8 mouse cellular contexts compared by ENCODE assay signal in the genomic region with DNA sequence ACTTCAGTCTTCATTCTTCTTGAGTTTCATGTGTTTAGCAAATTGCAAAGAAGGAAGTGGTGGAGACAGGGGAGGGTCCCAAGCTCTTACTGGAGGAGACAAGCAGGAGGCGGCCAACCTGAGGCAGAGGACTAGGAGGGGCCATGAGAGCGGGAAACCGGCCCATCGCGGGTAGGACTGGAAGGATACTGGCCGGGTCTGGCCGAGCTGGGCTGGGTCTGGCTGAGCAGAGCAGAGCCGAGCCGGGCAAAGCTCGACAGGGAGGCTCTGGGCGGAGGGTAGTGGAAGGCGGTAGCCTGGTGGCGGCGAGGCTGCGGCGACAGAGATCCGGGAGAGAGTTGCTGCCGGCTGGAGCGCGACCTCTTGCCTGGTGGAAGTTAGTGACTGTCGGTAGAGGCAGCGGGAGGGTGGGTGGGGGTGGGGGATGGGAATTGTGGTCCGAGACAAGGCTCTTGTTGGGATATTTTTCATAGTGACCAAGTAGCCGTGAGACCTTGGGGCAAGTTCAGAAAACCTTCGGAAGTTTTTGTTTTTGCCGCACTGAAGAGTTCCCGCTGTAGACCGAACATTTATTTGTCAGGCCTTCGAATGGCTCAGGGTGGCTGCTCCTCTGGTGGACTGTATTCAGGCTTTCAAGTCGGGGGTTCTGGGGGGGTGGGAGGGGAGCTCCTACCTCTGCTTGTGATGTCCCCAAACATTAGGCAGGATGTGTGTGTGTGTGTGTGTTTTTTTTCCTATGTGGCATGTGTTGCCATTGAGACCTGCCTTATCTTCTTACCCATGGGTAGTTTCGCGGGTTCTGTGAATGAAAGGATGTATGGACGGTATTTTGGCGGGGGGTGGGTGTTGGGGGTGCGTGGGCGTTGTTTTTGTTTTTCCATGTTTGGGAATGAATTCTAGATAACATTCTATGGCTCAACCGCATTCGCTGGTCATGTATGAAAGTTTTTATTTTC. TPM values are rescaled to one million over a fixed set of nuclear protein-coding genes. Genes with fewer than 3 reads are reported as not detected.
DNase-seq lines count a peak whose midpoint lies in the region; ATAC-seq and TF ChIP-seq lines count a peak whose summit lies in the region.

Gene Slc43a3, plus strand, starts transcription at position 106 of the 956 bp plus-strand sequence.

- intact Hi-C loops in heart, adult 2 months (cut with DNase I): loop anchor here (1.0 kb wide), 1 partner anchor 20 kb away; no protein-coding TSS in a partner anchor

- TF ChIP-seq POLR2A in heart, adult 2 months (IDR thresholded peaks at IDR 0.05; ENCODE audit: insufficient read depth, low read depth, low read length): peak; percentile 98
- TF ChIP-seq POLR2A in kidney, adult 2 months (IDR thresholded peaks at IDR 0.05; ENCODE audit: low read depth, low read length): peak; percentile 61

- no peaks in the 10 kb centered on the region for H3K27me3 ChIP-seq in heart, adult 2 months (ENCODE audit: control insufficient read depth, insufficient read depth, low read length)
- no peaks in the 10 kb centered on the region for H3K27me3 ChIP-seq in kidney, adult 2 months (replicated peaks; ENCODE audit: control insufficient read depth, insufficient read depth, low read length)
- no peaks in the 10 kb centered on the region for H3K27me3 ChIP-seq in lung, postnatal 0 days (replicated peaks; ENCODE audit: insufficient read depth, low read length)

- H3K9ac ChIP-seq in heart, adult 2 months (ENCODE audit: low read depth, low read length): peak within 1 kb of the TSS; percentile 100
- H3K9ac ChIP-seq in lung, postnatal 0 days (replicated peaks; ENCODE audit: low read depth): peak within 1 kb of the TSS; percentile 52

- 10% methylated on average over 38 of the region's 38 CpGs for WGBS in heart, adult 2 months
- WGBS in kidney, adult 2 months: 13% methylated on average over 38 of the region's 38 CpGs
- WGBS in lung, postnatal 0 days: 4% methylated on average over 38 of the region's 38 CpGs

- peak within 1 kb of the TSS; percentile 44 for H3K4me3 ChIP-seq in heart, adult 2 months
- peak within 1 kb of the TSS; percentile 70 for H3K4me3 ChIP-seq in kidney, adult 2 months (ENCODE audit: insufficient read depth, low read depth, low read length)
- peak within 1 kb of the TSS; percentile 50 for H3K4me3 ChIP-seq in lung, postnatal 0 days (ENCODE audit: low read depth, low read length)

- no peaks in the 10 kb centered on the region for H3K9me3 ChIP-seq in lung, postnatal 0 days (ENCODE audit: low read length)

- ATAC-seq in lung, postnatal 0 days: peak; percentile 93

- no peaks in the 10 kb centered on the region; the same call in 1 of the 2 replicates for H3K79me2 ChIP-seq in heart, adult 2 months (replicated peaks; ENCODE audit: control insufficient read depth, insufficient read depth, low read length)

- peak within 1 kb of the TSS; percentile 91 for H3K27ac ChIP-seq in heart, adult 2 months
- peak within 1 kb of the TSS; percentile 62 for H3K27ac ChIP-seq in kidney, adult 2 months (ENCODE audit: insufficient read depth, low read depth, low read length)
- peak within 1 kb of the TSS; percentile 80 for H3K27ac ChIP-seq in lung, postnatal 0 days (ENCODE audit: low read length)

- H3K36me3 ChIP-seq in heart, adult 2 months (ENCODE audit: control insufficient read depth, insufficient read depth, low read length): peaks cover 21% of the 10 kb centered on the region
- H3K36me3 ChIP-seq in kidney, adult 2 months (ENCODE audit: control insufficient read depth, insufficient read depth, low read length): no peaks in the 10 kb centered on the region
- H3K36me3 ChIP-seq in lung, postnatal 0 days (ENCODE audit: insufficient read depth, low read length): 0 out of 2 replicates have a peak, but pooled peaks cover 5% of the 10 kb centered on the region

- 0 out of 2 replicates have a peak, but pooled peaks have one; percentile 4 for TF ChIP-seq CTCF in heart, adult 2 months (IDR thresholded peaks at IDR 0.05)
- no peak for TF ChIP-seq CTCF in kidney, adult 2 months (conservative IDR thresholded peaks at IDR 0.05; ENCODE audit: insufficient read depth, insufficient read length, low read depth, low read length)
- peak; percentile 26; the same call in 1 of the 2 replicates for TF ChIP-seq CTCF in lung, postnatal 0 days (IDR thresholded peaks at IDR 0.05)

- H3K4me2 ChIP-seq in lung, postnatal 0 days (replicated peaks; ENCODE audit: low read depth, low read length): peak within 1 kb of the TSS; percentile 58

- peak; percentile 34 to 36 for DNase-seq in layer of hippocampus, postnatal 10 days (ENCODE audit: low spot score in 2 of 2)
- no peak for DNase-seq in layer of hippocampus, adult 18-20 months (ENCODE audit: low spot score in 2 of 2)
- DNase-seq in embryo, embryonic 9.5 days (ENCODE audit: extremely low spot score): peak; percentile 83
- peak; percentile 93 for DNase-seq in heart, adult 2 months
- peak; percentile 91 for DNase-seq in kidney, adult 2 months
- DNase-seq in lung, postnatal 0 days (ENCODE audit: low spot score): peak; percentile 96
- DNase-seq in ovary, adult 18-20 months (ENCODE audit: low spot score): peak; percentile 68
- peak; percentile 23 for DNase-seq in urinary bladder, postnatal 10 days (ENCODE audit: low spot score)

- peaks cover 10% of the 10 kb centered on the region for H3K4me1 ChIP-seq in heart, adult 2 months (ENCODE audit: control insufficient read depth, insufficient read depth, low read length)
- H3K4me1 ChIP-seq in kidney, adult 2 months (ENCODE audit: control insufficient read depth, insufficient read depth, low read length): peaks cover 3% of the 10 kb centered on the region; the same call in 1 of the 2 replicates
- no peaks in the 10 kb centered on the region; the same call in 1 of the 2 replicates for H3K4me1 ChIP-seq in lung, postnatal 0 days (ENCODE audit: insufficient read depth, low read depth, low read length)

- TF ChIP-seq EP300 in heart, adult 2 months (IDR thresholded peaks at IDR 0.05; ENCODE audit: insufficient read depth, low read depth, low read length): 0 out of 2 replicates have a peak, but pooled peaks have one; percentile 44
- TF ChIP-seq EP300 in lung, postnatal 0 days (IDR thresholded peaks at IDR 0.05): no peak

RNA-seq across cellular contexts. Expression of gene Slc43a3, which starts in this region (rescaled TPM):
- 1 to 10 TPM; 2.4 to 5.3 TPM for total RNA-seq in layer of hippocampus, postnatal 10 days (2021)
- total RNA-seq in layer of hippocampus, adult 18-20 months (2021): under 1 TPM; 0.30 to 0.58 TPM
- 10 to 100 TPM; 62.6 to 79.1 TPM for total RNA-seq in heart, adult 2 months (2021)
- polyA plus RNA-seq in heart, adult 2 months (2012; rRNA removed): 101 and 141 TPM in 2 replicates
- 60.8 and 62.2 TPM in 2 replicates for polyA plus RNA-seq in kidney, adult 2 months (2012; rRNA removed)
- polyA plus RNA-seq in lung, postnatal 0 days (2015; fragmentation: Nextera tagmentation; extraction: Ambion mirVana): 121 and 122 TPM in 2 replicates

Comparison
In these comparisons a context has a peak if more than half of its experiments do, and no peak if none do; other contexts are left out.
1. RNA of gene Slc43a3 (total RNA-seq): 62.6 to 79.1 TPM in heart, adult 2 months; 2.4 to 5.3 TPM in layer of hippocampus, postnatal 10 days and 0.30 to 0.58 TPM in layer of hippocampus, adult 18-20 months; every median in the first group is over 10 times any median in the second.
2. DNase-seq: peak in layer of hippocampus, postnatal 10 days (2 of 2), embryo, embryonic 9.5 days (single experiment), heart, adult 2 months (2 of 2), kidney, adult 2 months (single experiment), lung, postnatal 0 days (single experiment), ovary, adult 18-20 months (single experiment) and urinary bladder, postnatal 10 days (single experiment); none in layer of hippocampus, adult 18-20 months (0 of 2).
3. Peak in every context shown above with its lines, with median percentiles within 50 percentile points of each other: H3K27ac ChIP-seq and H3K4me3 ChIP-seq.